Mouse (Mus musculus) embryonic facial prominence, embryonic 10.5 days (tissue): Measurements from ENCODE around the gene Gm7735. TPM values are rescaled to one million over a fixed set of nuclear protein-coding genes. Genes with fewer than 3 reads are reported as not detected.
"Not testable (repeated sequence)": the region's sequence is repeated elsewhere in the genome, so short reads cannot be mapped to it uniquely, and the experiment has no call there.

Source experiments
- DNase-seq: peaks from one replicate; pipeline ENCODE4 v3.0.0-alpha.2; 2017; ENCODE audit warnings: low spot score
- H3K27ac ChIP-seq: fragments of 300-500 bp; sonication (generic); replicated peaks from 2 replicates; pipeline ENCODE4 v1.5.1; 2016; ENCODE audit warnings: mild to moderate bottlenecking
- H3K27me3 ChIP-seq: fragments of 300-500 bp; sonication (generic); replicated peaks from 2 replicates; pipeline ENCODE4 v1.6.1; 2016; ENCODE audit warnings: low read depth, mild to moderate bottlenecking; ENCODE audit not compliant: poor library complexity, severe bottlenecking
- H3K36me3 ChIP-seq: fragments of 300-500 bp; sonication (generic); replicated peaks from 2 replicates; pipeline ENCODE4 v1.6.1; 2016; ENCODE audit warnings: mild to moderate bottlenecking, moderate library complexity
- H3K4me1 ChIP-seq: fragments of 300-500 bp; sonication (generic); 2 replicates; pipeline ENCODE4 v1.6.1; 2016
- H3K4me3 ChIP-seq: fragments of 300-500 bp; sonication (generic); 2 replicates; pipeline ENCODE4 v1.5.1; 2016; ENCODE audit warnings: mild to moderate bottlenecking, moderate library complexity
- H3K9me3 ChIP-seq: fragments of 300-500 bp; sonication (generic); 2 replicates; pipeline ENCODE4 v1.6.1; 2016; ENCODE audit warnings: mild to moderate bottlenecking
- WGBS: fragments of 180-500 bp; shearing (Covaris S2); methylation state at CpG from one replicate; pipeline ENCODE4 v1.1.7; 2016; 5-methylcytosine and 5-hydroxymethylcytosine counted together
- polyA plus RNA-seq: library from polyadenylated mRNA; unstranded; fragments of >200 nt; fragmentation: Nextera tagmentation; extraction: Ambion mirVana; gene quantifications from 2 replicates; pipeline ENCODE4 v1.2.1, GENCODE M21; 2016

Gm7735 gene
- not detected in 2 replicates for polyA plus RNA-seq

GRCm38 (mm10) chr16:89169190-89169589, at the start of gene Gm7735:
TSS of gene Gm7735 (plus strand) at chr16:89169490.
- H3K27me3 ChIP-seq, H3K4me1 ChIP-seq, H3K27ac ChIP-seq, H3K9me3 ChIP-seq, H3K36me3 ChIP-seq, DNase-seq, H3K4me3 ChIP-seq: not testable (repeated sequence)

- H3K27me3 ChIP-seq = no peaks in the 10 kb centered on the region
- H3K36me3 ChIP-seq = no peaks in the 10 kb centered on the region
- DNase-seq = no peak
- H3K4me3 ChIP-seq = no peak within 1 kb of the TSS
- H3K27ac ChIP-seq = no peak within 1 kb of the TSS
- no peaks in the 10 kb centered on the region for H3K4me1 ChIP-seq
- no peaks in the 10 kb centered on the region for H3K9me3 ChIP-seq
- WGBS = 98% methylated on average over 1 of the region's 1 CpGs
Observed at GRCm38 (mm10) chr16:89140551-89140950, 28.7 kb upstream of the Gm7735 start, which contains the start of gene Gm6358. TSS of gene Gm6358 (plus strand) at chr16:89140851.

GRCm38 (mm10) chr16:89150786-89151185, 18.5 kb upstream of the Gm7735 start, which contains the start of gene Gm10061:
TSS of gene Gm10061 (plus strand) at chr16:89151086.
- no peak within 1 kb of the TSS for H3K4me3 ChIP-seq
- H3K4me1 ChIP-seq = no peaks in the 10 kb centered on the region
- H3K27ac ChIP-seq = no peak within 1 kb of the TSS
- no peaks in the 10 kb centered on the region for H3K27me3 ChIP-seq
- no peaks in the 10 kb centered on the region for H3K36me3 ChIP-seq
- no peak for DNase-seq
- WGBS = 98% methylated on average over 1 of the region's 1 CpGs
- no peaks in the 10 kb centered on the region for H3K9me3 ChIP-seq

DNA sequence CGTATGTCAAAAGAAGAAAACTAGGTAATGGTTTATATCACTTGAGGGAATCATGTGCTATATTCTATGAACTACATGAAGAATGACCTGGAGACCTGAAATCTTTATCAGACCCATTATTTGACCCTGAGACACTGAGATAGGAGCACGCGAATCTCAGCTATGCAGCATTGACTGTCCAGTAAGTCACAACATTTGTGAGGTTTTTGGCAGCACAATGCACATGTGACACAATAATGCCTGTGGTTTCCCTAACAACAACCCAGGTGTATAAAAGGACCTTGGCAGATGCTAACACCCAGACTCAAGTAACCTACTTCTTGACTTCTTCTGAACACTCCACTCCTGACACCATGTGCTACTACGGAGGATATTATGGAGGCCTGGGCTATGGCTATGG, 11.6 kb upstream of the Gm7735 start, which contains the start of gene Gm9789:
Gm9789 (plus strand) TSS at position 301 of the 400 bp plus-strand sequence.
- no peak within 1 kb of the TSS for H3K27ac ChIP-seq
- H3K27me3 ChIP-seq = no peaks in the 10 kb centered on the region
- no peaks in the 10 kb centered on the region for H3K4me1 ChIP-seq
- 85% methylated on average over 4 of the region's 4 CpGs for whole genome bisulfite sequencing
- H3K36me3 ChIP-seq = no peaks in the 10 kb centered on the region
- no peak within 1 kb of the TSS for H3K4me3 ChIP-seq
- DNase-seq = no peak
- no peaks in the 10 kb centered on the region for H3K9me3 ChIP-seq

DNA sequence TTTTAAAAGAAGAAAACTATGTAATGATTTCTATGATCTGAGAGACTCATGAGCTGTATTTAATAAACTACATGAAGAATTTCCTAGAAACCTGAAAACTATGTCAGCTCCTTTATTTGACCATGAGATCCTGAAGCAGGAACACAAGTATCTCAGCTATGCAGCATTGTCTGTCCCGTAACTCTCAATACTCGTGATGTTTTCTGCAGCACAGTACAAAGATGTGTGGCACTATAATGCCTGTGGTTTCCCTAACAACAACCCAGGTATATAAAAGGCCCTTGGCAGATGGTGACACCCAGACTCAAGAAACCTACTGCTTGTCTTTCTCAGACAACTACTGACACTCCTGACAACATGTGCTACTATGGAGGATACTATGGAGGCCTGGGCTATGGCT, 5.1 kb downstream of the Gm7735 start, which contains the start of gene 1110057P08Rik:
1110057P08Rik (plus strand) TSS at position 301 of the 400 bp plus-strand sequence.
- WGBS = 85% methylated on average over 2 of the region's 2 CpGs
- H3K36me3 ChIP-seq = no peaks in the 10 kb centered on the region
- H3K27ac ChIP-seq = no peak within 1 kb of the TSS
- H3K27me3 ChIP-seq = no peaks in the 10 kb centered on the region
- no peak for DNase-seq
- H3K4me3 ChIP-seq = no peak within 1 kb of the TSS
- H3K9me3 ChIP-seq = no peaks in the 10 kb centered on the region
- no peaks in the 10 kb centered on the region for H3K4me1 ChIP-seq

DNA sequence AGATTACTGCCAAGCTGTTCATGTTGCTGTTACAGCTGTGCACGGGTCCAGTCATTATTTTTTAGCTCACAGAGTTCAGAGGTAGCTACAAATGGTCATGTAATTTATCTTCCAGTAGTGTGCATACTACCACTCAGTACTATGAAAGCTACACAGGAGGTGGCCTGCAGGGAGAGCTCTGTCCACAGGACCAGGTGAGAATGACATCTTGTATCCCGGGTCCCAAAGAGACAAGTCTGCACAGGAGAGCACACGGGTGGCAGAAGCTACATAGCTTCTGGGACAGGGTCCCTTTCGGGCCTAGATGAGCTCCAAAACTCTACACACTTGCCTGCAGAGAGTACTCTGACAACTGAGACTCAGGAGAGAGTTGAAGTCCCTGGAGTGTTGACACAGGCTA, 19.3 kb downstream of the Gm7735 start:
- no peak overlapping the region for H3K4me3 ChIP-seq
- H3K36me3 ChIP-seq = no peaks in the 10 kb centered on the region
- H3K27ac ChIP-seq = no peak overlapping the region
- no peaks in the 10 kb centered on the region for H3K4me1 ChIP-seq
- H3K27me3 ChIP-seq = no peaks in the 10 kb centered on the region
- no peaks in the 10 kb centered on the region for H3K9me3 ChIP-seq
- DNase-seq = no peak
- 87% methylated on average over 4 of the region's 4 CpGs for WGBS

DNA sequence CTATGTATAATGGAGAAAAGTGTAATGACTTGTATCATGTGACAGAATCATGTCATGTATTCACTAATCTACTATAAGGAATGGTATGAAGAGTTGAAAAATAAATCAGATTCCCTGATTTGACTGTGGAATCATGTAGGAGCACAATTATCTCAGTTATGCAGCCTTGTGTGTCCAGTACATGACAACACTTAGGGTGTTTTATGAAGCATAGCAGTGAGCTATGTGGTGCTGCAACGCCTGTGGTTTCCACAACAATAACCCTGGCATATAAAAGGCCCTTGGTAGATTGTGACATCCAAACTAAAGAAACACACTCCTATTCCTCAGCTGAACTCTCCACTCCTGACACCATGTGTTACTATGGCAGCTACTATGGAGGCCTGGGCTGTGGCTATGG, 36.3 kb downstream of the Gm7735 start, which contains the start of gene Krtap20-2:
Krtap20-2 (plus strand) TSS at position 301 of the 400 bp plus-strand sequence.
- 85% methylated on average over 1 of the region's 1 CpGs for WGBS
- H3K9me3 ChIP-seq = no peaks in the 10 kb centered on the region
- H3K36me3 ChIP-seq = no peaks in the 10 kb centered on the region
- no peaks in the 10 kb centered on the region for H3K4me1 ChIP-seq
- H3K27me3 ChIP-seq = no peaks in the 10 kb centered on the region
- H3K27ac ChIP-seq = no peak within 1 kb of the TSS
- H3K4me3 ChIP-seq = no peak within 1 kb of the TSS
- DNase-seq = no peak

Other genes with a start within 250 kb of the Gm7735 start
- gene Krtap19-9b, start 237.2 kb upstream of the Gm7735 start, polyA plus RNA-seq = not detected in 2 replicates
- not detected in 2 replicates for gene Krtap16-3, start 206.6 kb upstream of the Gm7735 start, polyA plus RNA-seq
- gene Krtap22-2, start 158.7 kb upstream of the Gm7735 start, polyA plus RNA-seq = not detected in 2 replicates
- not detected in 2 replicates for gene Gm10229, start 154.2 kb upstream of the Gm7735 start, polyA plus RNA-seq
- gene Krtap6-1, start 137.8 kb upstream of the Gm7735 start, polyA plus RNA-seq = not detected in 2 replicates
- not detected in 2 replicates for gene Gm10228, start 128.0 kb upstream of the Gm7735 start, polyA plus RNA-seq
- not detected in 2 replicates for gene Krtap6-5, start 121.6 kb upstream of the Gm7735 start, polyA plus RNA-seq
- not detected in 2 replicates for gene 1110025L11Rik, start 105.5 kb upstream of the Gm7735 start, polyA plus RNA-seq
- not detected in 2 replicates for gene Krtap6-3, start 85.5 kb upstream of the Gm7735 start, polyA plus RNA-seq
- not detected in 2 replicates for gene Gm6358, start 28.6 kb upstream of the Gm7735 start, polyA plus RNA-seq
- not detected in 2 replicates for gene Gm10061, start 18.4 kb upstream of the Gm7735 start, polyA plus RNA-seq
- not detected in 2 replicates for gene Gm9789, start 11.5 kb upstream of the Gm7735 start, polyA plus RNA-seq
- gene 1110057P08Rik, start 5.2 kb downstream of the Gm7735 start, polyA plus RNA-seq = not detected in 2 replicates
- gene Krtap20-2, start 36.4 kb downstream of the Gm7735 start, polyA plus RNA-seq = not detected in 2 replicates
- not detected in 2 replicates for gene Krtap21-1, start 234.4 kb downstream of the Gm7735 start, polyA plus RNA-seq